Mouse (Mus musculus): ENCODE data around the gene Fam19a5.

The Fam19a5 gene

GRCm38 (mm10) chr15:87543599-87544338 is at the start of gene Fam19a5:
TSS of gene Fam19a5 (plus strand) at chr15:87544299.
- DNase-seq (ENCODE audit: low spot score): no peak

GRCm38 (mm10) chr15:87501737-87502136 is 42.4 kb upstream of the Fam19a5 start:
- DNase-seq (ENCODE audit: low spot score): no peak

GRCm38 (mm10) chr15:87507349-87507748 is 36.8 kb upstream of the Fam19a5 start:
- no peak for DNase-seq (ENCODE audit: low spot score)

- DNase-seq (ENCODE audit: low spot score): no peak
Observed at GRCm38 (mm10) chr15:87510886-87511285, 33.2 kb upstream of the Fam19a5 start.

- DNase-seq (ENCODE audit: low spot score): no peak
Observed at GRCm38 (mm10) chr15:87518161-87518560, 25.9 kb upstream of the Fam19a5 start.

DNA sequence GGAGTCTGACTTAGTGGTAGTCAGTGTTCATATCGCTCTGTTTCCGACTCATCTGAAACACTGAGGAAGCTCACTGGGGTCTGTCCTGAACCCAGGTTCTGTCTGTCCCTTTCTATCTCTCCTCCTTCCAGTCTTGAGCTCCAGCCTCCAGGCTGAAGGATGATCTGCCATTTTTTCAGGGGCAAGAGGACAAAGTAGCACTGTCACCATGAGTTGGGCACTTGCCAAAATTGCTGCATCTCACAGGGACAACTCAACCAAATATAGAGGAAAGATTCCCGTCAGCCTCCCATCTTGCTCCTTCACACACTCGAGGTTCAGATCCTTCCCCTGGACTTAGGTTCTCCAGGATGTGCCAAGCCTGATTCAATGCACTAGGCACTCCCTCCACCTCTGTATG is 14.8 kb upstream of the Fam19a5 start:
- no peak for DNase-seq (ENCODE audit: low spot score)

DNA sequence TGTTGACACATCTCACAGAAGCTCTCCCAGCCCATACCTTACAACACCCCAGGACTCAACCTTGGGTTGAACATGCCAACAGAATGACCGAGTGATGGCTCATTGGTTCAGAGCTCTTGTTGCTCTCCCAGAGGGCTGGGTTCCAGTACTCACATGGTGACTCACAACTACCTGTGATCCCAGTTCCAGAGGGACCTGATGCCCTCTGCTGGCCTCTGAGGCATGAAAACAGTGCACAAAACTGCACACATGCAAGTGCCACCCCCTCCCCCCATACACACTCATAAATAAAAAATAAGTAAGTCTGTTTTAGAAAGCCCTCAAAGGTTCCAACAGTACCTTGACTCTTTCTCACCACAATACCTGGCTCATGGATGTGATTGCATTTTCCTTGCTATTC is 2.4 kb upstream of the Fam19a5 start:
- DNase-seq (ENCODE audit: low spot score): no peak

- DNase-seq (ENCODE audit: low spot score): no peak
Observed at GRCm38 (mm10) chr15:87544401-87545129, 466 bp downstream of the Fam19a5 start.

GRCm38 (mm10) chr15:87545130-87545642 is 1.1 kb downstream of the Fam19a5 start:
- no peak for DNase-seq (ENCODE audit: low spot score)

- DNase-seq (ENCODE audit: low spot score): no peak
Observed at GRCm38 (mm10) chr15:87545731-87546360, 1.7 kb downstream of the Fam19a5 start.

GRCm38 (mm10) chr15:87547022-87547421 is 2.9 kb downstream of the Fam19a5 start:
- DNase-seq (ENCODE audit: low spot score): no peak

GRCm38 (mm10) chr15:87549724-87550123 is 5.6 kb downstream of the Fam19a5 start:
- no peak for DNase-seq (ENCODE audit: low spot score)

DNA sequence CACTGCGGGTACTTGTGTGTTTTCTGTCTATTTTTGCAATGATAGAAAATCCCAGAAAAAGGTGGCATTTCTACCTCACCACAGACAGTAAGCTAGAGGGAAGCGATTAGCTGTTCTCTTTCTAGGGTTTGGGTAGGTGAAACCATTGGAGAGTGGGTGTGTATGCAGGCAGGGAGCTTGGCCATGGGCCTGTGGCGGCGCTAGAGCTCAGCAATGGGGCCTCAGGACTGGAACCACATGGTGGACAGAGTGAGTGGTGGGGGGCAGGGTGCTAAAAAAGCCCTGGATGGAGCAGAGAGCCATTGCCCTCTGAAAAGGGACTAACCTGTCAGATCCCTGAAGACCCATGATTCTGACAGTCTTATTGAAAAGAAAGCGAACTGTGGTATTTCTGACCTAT is 6.7 kb downstream of the Fam19a5 start:
- DNase-seq (ENCODE audit: low spot score): no peak

GRCm38 (mm10) chr15:87551556-87551955 is 7.5 kb downstream of the Fam19a5 start:
- no peak for DNase-seq (ENCODE audit: low spot score)

- DNase-seq (ENCODE audit: low spot score): no peak
Observed at GRCm38 (mm10) chr15:87555811-87556210, 11.7 kb downstream of the Fam19a5 start.

DNA sequence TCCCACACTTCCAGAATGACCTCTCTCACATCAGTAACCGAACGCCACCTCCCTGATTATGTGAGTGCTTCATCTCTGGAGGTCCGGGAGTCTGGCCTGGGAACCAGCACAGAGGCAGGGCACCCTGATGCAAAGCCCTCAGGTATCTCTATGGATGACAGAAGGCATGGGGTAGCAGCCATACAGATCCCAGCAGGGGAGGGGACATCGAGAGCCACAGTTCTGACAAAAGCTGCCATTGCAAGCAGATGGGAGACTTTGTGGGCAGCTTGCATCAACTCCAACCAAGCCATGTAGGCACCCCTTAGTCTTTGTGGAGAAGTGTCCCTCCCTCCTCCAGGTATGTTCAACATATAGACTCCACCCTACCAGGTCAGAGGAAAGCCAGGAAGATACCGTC is 20.2 kb downstream of the Fam19a5 start:
- DNase-seq (ENCODE audit: low spot score): no peak

GRCm38 (mm10) chr15:87566040-87566929 is 22.2 kb downstream of the Fam19a5 start:
- no peak for DNase-seq (ENCODE audit: low spot score)

- DNase-seq (ENCODE audit: low spot score): no peak
Observed at GRCm38 (mm10) chr15:87570182-87570581, 26.1 kb downstream of the Fam19a5 start.

GRCm38 (mm10) chr15:87579861-87580260 is 35.8 kb downstream of the Fam19a5 start:
- DNase-seq (ENCODE audit: low spot score): no peak

DNA sequence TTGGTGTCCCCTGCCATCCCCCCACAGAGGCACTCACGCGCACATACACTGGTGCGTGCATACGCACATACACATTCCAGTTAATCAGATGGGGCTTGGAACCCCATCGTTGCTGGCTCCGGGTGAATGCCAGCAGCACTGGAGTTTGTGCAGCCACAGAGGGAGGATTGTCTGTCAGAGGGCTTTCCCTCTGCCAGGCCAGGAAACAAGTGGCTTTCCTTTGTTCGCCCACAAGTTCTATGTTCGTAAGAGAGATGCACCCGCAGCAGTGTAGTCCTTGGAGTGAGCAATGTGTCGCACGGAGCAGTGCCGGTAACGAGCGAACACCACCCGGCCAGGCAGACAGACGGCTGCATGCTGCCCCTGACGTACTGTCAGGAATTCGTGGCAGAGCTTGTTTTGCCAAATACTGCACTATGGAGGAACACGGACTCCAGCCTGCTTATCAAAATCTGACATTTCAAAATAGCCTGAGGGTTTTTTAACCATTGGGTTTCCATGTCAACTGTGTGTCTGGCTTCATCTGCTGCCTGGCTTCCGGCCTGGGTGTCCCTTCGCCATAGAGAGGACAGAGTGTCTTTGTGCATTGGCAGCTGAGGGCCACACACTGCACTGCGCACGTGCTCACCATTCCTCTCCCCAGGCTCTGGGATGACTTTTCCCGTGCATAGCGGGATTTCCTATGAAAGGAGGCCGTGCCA is 40.0 kb downstream of the Fam19a5 start:
- DNase-seq (ENCODE audit: low spot score): peak; percentile 36

DNA sequence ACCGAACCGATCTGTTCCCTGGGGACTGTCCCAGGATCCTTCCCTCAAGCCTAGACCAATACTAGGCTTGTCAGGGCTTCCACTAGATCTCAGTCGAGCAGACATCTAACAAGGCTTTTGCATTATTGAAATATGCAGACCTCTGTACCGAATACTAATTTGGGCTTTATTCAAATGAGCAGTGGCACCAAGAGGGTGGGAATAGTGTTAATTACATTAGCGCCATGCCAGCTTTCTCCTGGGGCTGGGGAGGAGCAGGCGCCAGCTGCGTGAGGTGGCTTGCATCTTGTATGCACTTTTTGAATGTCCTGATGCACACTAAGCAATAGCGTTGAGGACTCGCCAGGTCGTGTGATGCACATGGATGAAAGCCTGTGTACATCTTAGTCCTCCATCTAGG is 46.9 kb downstream of the Fam19a5 start:
- DNase-seq (ENCODE audit: low spot score): no peak

Measured in layer of hippocampus, adult 9-10 months (tissue).